Mouse (Mus musculus): ENCODE data around the gene Hacd1.

Gene Hacd1

GRCm38 (mm10) chr2:14055566-14056331 is at the start of gene Hacd1:
TSS of gene Hacd1 (minus strand) at chr2:14056135.
- peak; percentile 83 to 91 for DNase-seq (ENCODE audit: low spot score in 2 of 2)

GRCm38 (mm10) chr2:14103924-14104323 is 48.0 kb upstream of the Hacd1 start:
- no peak for DNase-seq (ENCODE audit: low spot score in 2 of 2)

- DNase-seq (ENCODE audit: low spot score in 2 of 2) = no peak
Observed at GRCm38 (mm10) chr2:14102603-14103002, 46.7 kb upstream of the Hacd1 start.

- no peak for DNase-seq (ENCODE audit: low spot score in 2 of 2)
Observed at GRCm38 (mm10) chr2:14100533-14100932, 44.6 kb upstream of the Hacd1 start.

- DNase-seq (ENCODE audit: low spot score in 2 of 2) = peak; percentile 58 to 59
Observed at GRCm38 (mm10) chr2:14078527-14078926, 22.6 kb upstream of the Hacd1 start.

- DNase-seq (ENCODE audit: low spot score in 2 of 2) = no peak
Observed at GRCm38 (mm10) chr2:14074221-14074901, 18.4 kb upstream of the Hacd1 start.

- peak; percentile 85 to 93 for DNase-seq (ENCODE audit: low spot score in 2 of 2)
Observed at GRCm38 (mm10) chr2:14073362-14074220, 17.7 kb upstream of the Hacd1 start, which contains the start of gene Stam. TSS of gene Stam (plus strand) at chr2:14074098.

GRCm38 (mm10) chr2:14073008-14073361 is 17.1 kb upstream of the Hacd1 start:
- no peak for DNase-seq (ENCODE audit: low spot score in 2 of 2)

- DNase-seq (ENCODE audit: low spot score in 2 of 2) = no peak
Observed at GRCm38 (mm10) chr2:14070466-14070865, 14.5 kb upstream of the Hacd1 start.

GRCm38 (mm10) chr2:14069027-14069426 is 13.1 kb upstream of the Hacd1 start:
- DNase-seq (ENCODE audit: low spot score in 2 of 2) = no peak

- DNase-seq (ENCODE audit: low spot score in 2 of 2) = no peak
Observed at GRCm38 (mm10) chr2:14065704-14066650, 10.0 kb upstream of the Hacd1 start.

GRCm38 (mm10) chr2:14055168-14055565 is 768 bp downstream of the Hacd1 start:
- peak in 1 of 2 experiments; percentile 69 for DNase-seq (ENCODE audit: low spot score in 2 of 2)

- DNase-seq (ENCODE audit: low spot score in 2 of 2) = no peak
Observed at GRCm38 (mm10) chr2:14054716-14055115, 1.2 kb downstream of the Hacd1 start.

- no peak for DNase-seq (ENCODE audit: low spot score in 2 of 2)
Observed at GRCm38 (mm10) chr2:14054163-14054562, 1.8 kb downstream of the Hacd1 start.

GRCm38 (mm10) chr2:14053618-14054017 is 2.3 kb downstream of the Hacd1 start:
- DNase-seq (ENCODE audit: low spot score in 2 of 2) = peak in 1 of 2 experiments; percentile 19

GRCm38 (mm10) chr2:14048808-14049207 is 7.1 kb downstream of the Hacd1 start:
- no peak for DNase-seq (ENCODE audit: low spot score in 2 of 2)

- peak in 1 of 2 experiments; percentile 64 for DNase-seq (ENCODE audit: low spot score in 2 of 2)
Observed at GRCm38 (mm10) chr2:14048381-14048780, 7.6 kb downstream of the Hacd1 start.

GRCm38 (mm10) chr2:14043577-14044170 is 12.3 kb downstream of the Hacd1 start:
- no peak for DNase-seq (ENCODE audit: low spot score in 2 of 2)

- no peak for DNase-seq (ENCODE audit: low spot score in 2 of 2)
Observed at GRCm38 (mm10) chr2:14043011-14043410, 12.9 kb downstream of the Hacd1 start.

- DNase-seq (ENCODE audit: low spot score in 2 of 2) = no peak
Observed at GRCm38 (mm10) chr2:14041249-14041648, 14.7 kb downstream of the Hacd1 start.

GRCm38 (mm10) chr2:14019228-14019627 is 36.7 kb downstream of the Hacd1 start:
- DNase-seq (ENCODE audit: low spot score in 2 of 2) = no peak

Measured in thymus, postnatal 10 days (tissue).